Mouse (Mus musculus): ENCODE measurements around the gene Tmem63c. TPM values are rescaled to one million over a fixed set of nuclear protein-coding genes. Genes with fewer than 3 reads are reported as not detected.

Gene Tmem63c
- total RNA-seq, 2 experiments from 2014 or later = not detected

- DNase-seq = no peak
- intact Hi-C loops (cut with DNase I) = no loop called here
Observed at GRCm38 (mm10) chr12:87107357-87107977, 86.3 kb downstream of the Tmem63c start.

DNA sequence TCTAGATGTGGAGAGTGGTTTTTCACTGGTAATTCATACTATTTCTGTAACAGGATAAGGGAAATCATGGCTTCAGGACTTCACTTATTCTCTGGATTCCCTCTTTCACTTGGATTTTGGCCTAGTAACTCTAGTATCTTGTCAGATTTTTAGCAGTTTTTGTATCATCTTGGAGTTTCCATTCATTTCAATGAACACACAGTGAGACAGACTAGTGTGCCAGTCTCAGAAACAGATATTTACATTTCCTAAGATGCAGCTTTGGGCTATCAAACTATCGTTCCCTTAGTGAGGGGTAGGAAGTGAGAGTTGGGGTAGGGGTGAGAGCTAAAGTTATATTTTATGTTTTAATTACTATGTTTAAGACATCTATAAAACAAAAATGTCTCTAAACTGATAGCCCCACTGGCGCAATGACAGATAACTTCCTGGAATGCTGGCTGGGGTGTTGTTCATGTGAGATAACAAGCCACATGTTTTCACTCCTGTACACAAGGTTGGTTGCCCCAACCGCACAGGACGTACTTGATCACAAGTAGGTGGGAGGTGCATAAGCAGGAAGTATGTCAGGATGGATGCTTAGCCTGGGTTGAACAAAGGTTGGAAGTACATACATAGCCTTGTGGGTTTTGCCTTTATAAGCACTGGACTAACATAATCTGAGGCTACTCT is 100.9 kb downstream of the Tmem63c start:
- intact Hi-C loops (cut with DNase I) = no loop called here
- no peak for DNase-seq

DNA sequence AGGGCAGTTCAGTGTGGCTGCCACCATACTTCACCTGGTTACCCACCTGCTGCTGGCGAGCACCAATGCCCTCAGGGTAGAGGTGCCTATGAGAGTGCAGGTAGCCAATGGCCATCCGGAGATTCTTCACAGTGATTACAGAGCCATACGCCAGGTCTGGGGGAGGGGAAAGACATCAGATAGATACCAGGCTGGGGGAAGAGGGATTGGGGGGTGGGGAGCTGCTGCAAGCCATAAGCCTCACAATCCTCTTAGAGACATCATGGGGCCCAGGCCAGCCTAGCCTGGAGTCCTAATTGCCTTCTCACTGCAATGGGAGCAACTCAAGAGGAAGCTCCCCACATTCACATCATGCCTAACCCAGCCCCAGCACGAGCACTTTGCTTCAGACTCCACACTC is 106.1 kb downstream of the Tmem63c start:
- intact Hi-C loops (cut with DNase I) = no loop called here
- no peak for DNase-seq

DNA sequence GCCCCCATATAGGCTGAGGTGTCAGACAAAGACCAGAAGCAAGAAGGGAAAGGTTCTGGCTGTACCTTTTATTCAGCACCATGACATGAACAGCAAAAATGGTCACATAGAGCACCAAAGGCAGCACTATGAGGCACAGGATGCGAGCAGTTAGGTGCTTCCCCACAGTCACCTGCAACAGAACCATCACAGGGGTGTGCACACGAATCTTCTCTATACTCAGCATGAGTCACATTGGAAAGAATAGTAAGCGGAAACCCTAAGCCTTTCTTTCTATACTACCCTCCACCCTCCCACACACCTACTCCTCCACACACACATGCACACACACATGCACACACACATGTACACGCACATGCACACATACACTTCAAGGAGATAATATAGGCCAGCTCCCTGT is 109.1 kb downstream of the Tmem63c start:
- intact Hi-C loops (cut with DNase I) = loop anchor here (10.0 kb wide), 1 partner anchor 205 kb away; no protein-coding TSS in a partner anchor
- DNase-seq = no peak

GRCm38 (mm10) chr12:87131181-87131580 is 110.0 kb downstream of the Tmem63c start:
- DNase-seq = no peak
- intact Hi-C loops (cut with DNase I) = loop anchor here (10.0 kb wide), 1 partner anchor 204 kb away; no protein-coding TSS in a partner anchor

- intact Hi-C loops (cut with DNase I) = loop anchor here (10.0 kb wide), 1 partner anchor 203 kb away; no protein-coding TSS in a partner anchor
- DNase-seq = no peak
Observed at GRCm38 (mm10) chr12:87131619-87132018, 110.5 kb downstream of the Tmem63c start.

- DNase-seq = no peak
- intact Hi-C loops (cut with DNase I) = loop anchor here (10.0 kb wide), 1 partner anchor 203 kb away; no protein-coding TSS in a partner anchor
Observed at GRCm38 (mm10) chr12:87132210-87132609, 111.1 kb downstream of the Tmem63c start.

- intact Hi-C loops (cut with DNase I) = loop anchor here (10.0 kb wide), 1 partner anchor 202 kb away; no protein-coding TSS in a partner anchor
- DNase-seq = no peak
Observed at GRCm38 (mm10) chr12:87132784-87133183, 111.6 kb downstream of the Tmem63c start.

DNA sequence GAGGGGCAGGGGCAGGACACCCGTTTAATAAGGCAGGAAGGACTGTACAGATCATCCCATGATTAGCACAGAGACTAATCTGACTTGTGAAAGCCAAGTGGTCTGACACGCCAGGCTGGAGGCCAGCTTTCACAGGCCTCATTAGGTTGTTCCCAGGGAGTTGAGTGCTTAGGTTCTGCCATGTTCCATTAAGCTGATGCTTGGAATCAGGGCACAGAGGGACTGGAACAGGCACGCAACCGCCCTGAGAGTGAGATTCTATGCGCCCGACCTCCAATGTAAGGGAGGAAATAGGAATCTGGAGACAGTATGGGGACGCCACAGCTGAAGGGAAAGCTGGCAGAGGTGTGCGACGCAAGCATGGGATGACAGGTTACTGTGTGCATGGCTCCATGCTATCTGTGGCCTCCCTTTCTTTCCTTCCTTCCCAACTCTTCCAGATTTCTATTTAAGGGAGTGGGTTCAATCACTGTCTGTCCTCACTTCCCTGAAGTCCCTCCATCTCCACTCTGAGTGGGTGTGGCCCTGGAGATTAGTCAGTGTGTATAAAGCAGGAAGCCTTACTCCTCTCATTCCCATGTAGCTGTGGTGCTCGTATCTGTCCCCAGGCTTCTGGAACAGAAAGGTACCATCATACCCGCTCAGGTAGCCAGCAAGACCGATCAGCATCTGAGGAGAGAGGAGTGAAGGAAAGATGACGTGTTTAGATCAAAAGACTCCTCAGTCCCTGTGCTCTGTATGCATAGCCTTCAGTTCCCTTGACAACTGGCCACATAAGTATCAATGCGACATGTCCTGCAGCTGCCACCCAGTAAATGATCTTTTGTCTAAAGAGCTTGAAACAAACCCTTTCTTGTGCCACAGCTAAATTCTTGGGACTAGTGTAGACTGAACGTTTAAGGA is 116.5 kb downstream of the Tmem63c start:
- intact Hi-C loops (cut with DNase I) = loop anchor here (10.0 kb wide), 1 partner anchor 197 kb away; no protein-coding TSS in a partner anchor
- DNase-seq = no peak

- no peak for DNase-seq
- intact Hi-C loops (cut with DNase I) = loop anchor here (10.0 kb wide), 1 partner anchor 196 kb away; no protein-coding TSS in a partner anchor
Observed at GRCm38 (mm10) chr12:87138342-87138701, 117.2 kb downstream of the Tmem63c start.

GRCm38 (mm10) chr12:87138768-87139167 is 117.6 kb downstream of the Tmem63c start:
- intact Hi-C loops (cut with DNase I) = loop anchor here (10.0 kb wide), 1 partner anchor 196 kb away; no protein-coding TSS in a partner anchor
- no peak for DNase-seq

Small RNA genes within 50 kb of the gene (microRNA-seq; reads per million reads assigned to microRNA genes)
- gene Gm25847 = 0 reads per million in 2 experiments

Other genes starting within 250 kb of the Tmem63c start
- gene Irf2bpl, start 136.5 kb upstream of the Tmem63c start, total RNA-seq (2021) = 10 to 100 TPM; 18.6 to 23.7 TPM
- gene Cipc, start 74.3 kb upstream of the Tmem63c start, total RNA-seq (2021) = 10 to 100 TPM; 26.3 to 30.3 TPM
- gene Zdhhc22, start 30.9 kb upstream of the Tmem63c start, total RNA-seq (2021) = not detected
- gene Ngb, start 81.2 kb downstream of the Tmem63c start, total RNA-seq (2021) = not detected
- 10 to 100 TPM; 34.9 to 36.0 TPM for gene Gstz1, start 125.8 kb downstream of the Tmem63c start, total RNA-seq (2021)
- 1 to 10 TPM; 4.4 to 5.0 TPM for gene Pomt2, start 126.6 kb downstream of the Tmem63c start, total RNA-seq (2021)
- not detected for gene Samd15, start 178.4 kb downstream of the Tmem63c start, total RNA-seq (2021)
- gene Tmed8, start 179.1 kb downstream of the Tmem63c start, total RNA-seq (2021) = 1 to 10 TPM; 1.7 to 1.9 TPM
- under 1 TPM; 0.33 to 0.47 TPM for gene Noxred1, start 217.4 kb downstream of the Tmem63c start, total RNA-seq (2021)
- gene Vipas39, start 244.9 kb downstream of the Tmem63c start, total RNA-seq (2021) = 10 to 100 TPM in 1 of 2 experiments, 1 to 10 TPM in 1; 7.3 to 10.1 TPM
- 100 to 1,000 TPM; 117 to 123 TPM for gene Ahsa1, start 245.1 kb downstream of the Tmem63c start, total RNA-seq (2021)